Mouse (Mus musculus): ENCODE measurements around the gene Scgb1b18.
"Not testable (repeated sequence)": the region's sequence is repeated elsewhere in the genome, so short reads cannot be mapped to it uniquely, and the experiment has no call there.

Gene Scgb1b18

DNA sequence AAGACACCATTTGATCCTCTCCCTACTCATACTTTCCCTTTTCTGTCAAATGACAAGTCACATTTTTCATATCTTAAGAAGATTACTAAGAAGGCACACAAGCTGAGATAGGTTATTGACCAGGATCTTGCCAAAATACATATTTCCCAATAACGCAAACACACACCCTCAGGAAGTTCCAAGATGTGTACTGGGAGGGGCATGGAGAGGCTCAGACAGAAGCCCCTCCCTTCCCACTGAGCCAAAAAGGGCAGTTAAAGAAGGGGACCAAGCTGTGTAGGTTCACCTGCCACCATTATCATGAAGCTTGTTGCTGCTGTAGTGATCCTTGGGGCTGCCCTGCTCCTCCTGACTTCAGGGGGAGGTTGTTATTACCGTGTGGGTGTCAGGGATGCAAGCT lies at the start of gene Scgb1b18:
Scgb1b18 (plus strand) TSS at position 301 of the 400 bp plus-strand sequence.
- DNase-seq (ENCODE audit: low spot score), result not testable (repeated sequence)

DNA sequence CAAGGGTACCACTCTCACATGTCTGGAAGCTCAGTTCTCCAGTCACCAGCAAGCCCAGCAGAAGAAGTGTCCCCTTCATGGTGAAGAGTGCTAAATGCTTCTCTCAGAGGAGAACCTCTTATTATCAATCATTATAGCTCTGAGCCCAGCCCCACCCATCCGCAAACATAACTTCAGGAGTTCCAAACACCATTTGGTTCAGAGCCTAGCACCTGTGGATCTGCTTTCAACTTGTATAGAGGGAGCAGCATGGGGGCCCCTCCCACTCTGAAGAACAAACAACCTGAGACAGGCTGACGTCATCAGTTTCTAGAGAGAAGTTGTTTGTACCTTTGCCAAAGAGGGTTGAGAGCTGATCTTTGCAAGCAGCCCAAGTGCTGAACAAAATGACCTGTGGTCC lies 11.6 kb upstream of the Scgb1b18 start, which contains the start of gene Scgb2b18:
Scgb2b18 (minus strand) TSS at position 101 of the 400 bp plus-strand sequence.
- not testable (repeated sequence) for DNase-seq (ENCODE audit: low spot score)
